Mouse (Mus musculus) MEL (cell line): Measurements from ENCODE around the gene Rogdi. TPM values are rescaled to one million over a fixed set of nuclear protein-coding genes. Genes with fewer than 3 reads are reported as not detected.

Experiments used
- DNase-seq: peaks from one replicate; pipeline ENCODE4 v3.0.0; 2011; ENCODE audit warnings: low read depth, low spot score
- H3K27ac ChIP-seq: 2 replicates; pipeline ENCODE4 v1.5.1; 2012; ENCODE audit warnings: low read depth, mild to moderate bottlenecking, control low read depth, low read length, moderate library complexity; ENCODE audit not compliant: control insufficient read depth
- H3K27me3 ChIP-seq, 2 experiments: fragments of 150-350 bp in 1 of 2; sonication (generic) in 1 of 2; 2 replicates each; pipeline ENCODE4 v1.6.1; 2012; ENCODE audit warnings: low read length in 2 of 2, mild to moderate bottlenecking in 2 of 2, improper control_type of control experiment in 1 of 2, moderate library complexity in 1 of 2; ENCODE audit not compliant: insufficient read depth in 2 of 2, control insufficient read depth in 1 of 2
- H3K36me3 ChIP-seq, 2 experiments: 2 replicates each; pipeline ENCODE4 v1.6.1; 2012 to 2014; ENCODE audit warnings: low read length in 2 of 2, improper control_type of control experiment in 1 of 2, inconsistent platforms in 1 of 2, mild to moderate bottlenecking in 1 of 2; ENCODE audit not compliant: insufficient read depth in 2 of 2, control insufficient read depth in 1 of 2
- H3K4me1 ChIP-seq, 2 experiments: fragments of 150-350 bp in 1 of 2; sonication (generic) in 1 of 2; 2 replicates each; pipeline ENCODE4 v1.6.1; 2012; ENCODE audit warnings: low read length in 2 of 2, improper control_type of control experiment in 1 of 2, mild to moderate bottlenecking in 1 of 2; ENCODE audit not compliant: insufficient read depth in 2 of 2, control insufficient read depth in 1 of 2
- H3K4me3 ChIP-seq, 2 experiments: fragments of 150-350 bp in 1 of 2; sonication (generic) in 1 of 2; 2 replicates each; pipeline ENCODE4 v1.5.1; 2012; ENCODE audit warnings: low read depth in 2 of 2, low read length in 2 of 2, mild to moderate bottlenecking in 2 of 2, moderate library complexity in 2 of 2, control low read depth in 1 of 2, improper control_type of control experiment in 1 of 2; ENCODE audit not compliant: control insufficient read depth in 1 of 2, insufficient read depth in 1 of 2
- H3K79me2 ChIP-seq: 2 replicates; pipeline ENCODE4 v1.6.1; 2012; ENCODE audit warnings: mild to moderate bottlenecking, low read length, moderate library complexity; ENCODE audit not compliant: control insufficient read depth, poor library complexity, insufficient read depth
- H3K9ac ChIP-seq: 2 replicates; pipeline ENCODE4 v1.6.1; 2012; ENCODE audit warnings: low read depth, mild to moderate bottlenecking, control low read depth, low read length, moderate library complexity; ENCODE audit not compliant: control insufficient read depth, poor library complexity, severe bottlenecking
- H3K9me3 ChIP-seq: fragments of 150-350 bp; sonication (generic); replicated peaks from 2 replicates; pipeline ENCODE4 v1.6.1; 2012; ENCODE audit warnings: mild to moderate bottlenecking, low read length, improper control_type of control experiment, moderate library complexity; ENCODE audit not compliant: insufficient read depth
- ELF1 ChIP-seq: IDR thresholded peaks from 2 replicates; pipeline ENCODE4 v1.6.1; 2014; ENCODE audit warnings: low read depth, mild to moderate bottlenecking, inconsistent platforms, low read length, improper control_type of control experiment, moderate library complexity
- EP300 ChIP-seq, 2 experiments: IDR thresholded peaks; 2 replicates each; pipeline ENCODE4 v1.6.1; 2011; ENCODE audit warnings: improper control_type of control experiment in 2 of 2, low read length in 2 of 2, low read depth in 1 of 2, mild to moderate bottlenecking in 1 of 2
- ETS1 ChIP-seq: IDR thresholded peaks from 2 replicates; pipeline ENCODE4 v1.6.1; 2012; ENCODE audit warnings: low read depth, mild to moderate bottlenecking, inconsistent platforms, low read length, improper control_type of control experiment, moderate library complexity
- GATA1 ChIP-seq: IDR thresholded peaks from 2 replicates; pipeline ENCODE4 v1.6.1; 2011; ENCODE audit warnings: low read depth, low read length, improper control_type of control experiment
- MAFK ChIP-seq: IDR thresholded peaks from 2 replicates; pipeline ENCODE4 v1.6.1; 2011; ENCODE audit warnings: low read depth, mild to moderate bottlenecking, low read length, improper control_type of control experiment, borderline replicate concordance
- MEF2A ChIP-seq: IDR thresholded peaks from 2 replicates; pipeline ENCODE4 v1.6.1; 2014; ENCODE audit warnings: low read depth, mild to moderate bottlenecking, inconsistent platforms, low read length, improper control_type of control experiment; ENCODE audit not compliant: poor library complexity, insufficient replicate concordance, severe bottlenecking; ENCODE audit errors: extremely low read depth
- MXI1 ChIP-seq: IDR thresholded peaks from 2 replicates; pipeline ENCODE4 v1.6.1; 2011; ENCODE audit warnings: mild to moderate bottlenecking, low read depth, low read length, improper control_type of control experiment
- MYB ChIP-seq: IDR thresholded peaks from 2 replicates; pipeline ENCODE4 v1.6.1; 2011; ENCODE audit warnings: mild to moderate bottlenecking, low read depth, low read length, improper control_type of control experiment
- RCOR1 ChIP-seq: IDR thresholded peaks from 2 replicates; pipeline ENCODE4 v1.6.1; 2012; ENCODE audit warnings: low read depth, mild to moderate bottlenecking, inconsistent platforms, low read length, improper control_type of control experiment
- SIN3A ChIP-seq: IDR thresholded peaks from 2 replicates; pipeline ENCODE4 v1.6.1; 2012; ENCODE audit warnings: low read length, improper control_type of control experiment, inconsistent platforms
- TAL1 ChIP-seq: IDR thresholded peaks from 2 replicates; pipeline ENCODE4 v1.6.1; 2012; ENCODE audit warnings: mild to moderate bottlenecking, inconsistent platforms, low read length, moderate library complexity, mixed read lengths
- TCF12 ChIP-seq: IDR thresholded peaks from 2 replicates; pipeline ENCODE4 v1.6.1; 2014; ENCODE audit warnings: low read depth, mild to moderate bottlenecking, inconsistent platforms, low read length, improper control_type of control experiment, moderate library complexity
- USF1 ChIP-seq: IDR thresholded peaks from 2 replicates; pipeline ENCODE4 v1.6.1; 2014; ENCODE audit warnings: low read depth, mild to moderate bottlenecking, inconsistent platforms, low read length, improper control_type of control experiment, moderate library complexity
- polyA plus RNA-seq, 2 experiments: library from polyadenylated mRNA; stranded (reverse) in 1 of 2; unstranded in 1 of 2; fragments of >175 nt in 1 of 2; fragments of >200 nt in 1 of 2; gene quantifications; 2 replicates each; pipeline versions ENCODE4 v1.2.1 to v1.2.4; 2012; ENCODE audit warnings: low replicate concordance in 2 of 2, low read depth in 1 of 2; ENCODE audit not compliant: insufficient read length in 2 of 2, insufficient read depth in 1 of 2, missing spikeins in 1 of 2
- total RNA-seq: library from RNA; depleted of rRNA; stranded (reverse); fragments of 300-350 nt; gene quantifications from 2 replicates; pipeline ENCODE4 v1.2.3, GENCODE M21; 2012

The Rogdi gene
- total and polyA plus RNA-seq, 3 experiments: 1.9 to 17.8 TPM; not detected in 1

DNA sequence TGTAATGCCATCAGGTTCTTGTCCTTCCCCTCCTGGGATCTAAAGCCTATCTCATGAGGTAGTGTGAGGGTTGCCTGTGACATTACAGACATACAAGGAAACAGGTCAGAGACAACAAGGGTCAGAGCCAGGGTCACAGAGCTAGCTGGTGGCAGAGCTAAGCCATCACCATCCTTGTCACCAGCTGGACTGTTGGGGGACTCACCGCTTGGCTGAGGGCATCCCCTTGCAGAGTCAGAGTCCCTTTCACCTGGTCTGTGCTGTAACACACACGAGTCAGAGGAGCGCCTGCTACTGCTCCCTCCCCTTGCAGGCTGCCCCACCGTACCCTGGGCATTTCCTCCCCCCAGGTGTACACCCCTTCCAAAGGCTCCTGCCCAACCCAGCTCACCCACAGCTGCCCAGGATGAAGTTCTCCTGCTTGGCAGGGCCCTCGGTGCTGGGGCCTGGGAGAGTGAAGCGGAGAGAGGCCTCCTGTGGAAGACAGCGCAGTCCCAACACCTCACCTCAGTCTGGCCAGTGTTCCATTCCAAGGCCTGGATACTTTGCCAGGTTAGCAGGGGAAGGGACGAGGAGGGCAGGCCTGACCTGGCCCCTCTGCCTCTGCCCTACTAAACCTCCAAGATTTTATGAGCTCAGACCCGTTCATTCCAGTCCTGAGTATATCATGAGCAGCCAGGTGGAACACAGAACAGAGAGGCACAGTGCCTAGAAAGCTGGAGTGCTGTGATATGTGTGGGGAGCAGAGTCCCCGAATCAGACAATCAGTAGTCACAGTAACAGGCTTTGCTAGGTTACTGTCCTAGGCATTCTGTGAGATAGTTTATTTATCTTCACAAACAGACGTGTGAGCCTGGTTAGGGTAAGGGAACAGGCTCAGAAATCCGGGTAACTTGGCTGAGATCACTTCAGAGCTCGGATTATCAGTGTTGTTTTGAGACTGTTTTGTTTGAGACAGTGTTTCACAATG lies 1.0 kb downstream of the Rogdi start:
- H3K4me3 ChIP-seq: peak overlapping the region; percentile 39 to 65
- DNase-seq: peak; percentile 87

DNA sequence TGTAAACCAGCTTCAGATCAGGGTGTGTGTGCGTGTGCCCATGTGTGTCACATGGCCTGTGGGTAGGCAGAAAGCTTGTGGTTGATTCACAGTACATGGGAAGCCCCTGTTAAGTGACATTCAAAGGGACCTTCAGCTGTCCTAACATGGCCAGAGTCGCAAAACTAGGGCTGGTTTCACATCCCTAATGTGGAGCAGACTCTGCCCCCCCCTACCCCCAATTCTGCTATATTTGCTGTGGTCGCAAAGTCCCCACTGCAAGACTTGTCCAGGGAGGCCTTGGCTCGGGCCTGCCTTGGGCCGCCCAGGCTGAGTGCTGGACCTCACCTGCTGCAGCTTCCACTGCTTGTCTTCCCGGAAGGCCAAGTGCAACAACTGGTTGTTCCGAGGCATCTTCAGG lies 2.1 kb downstream of the Rogdi start:
- no peaks in the 10 kb centered on the region for H3K9me3 ChIP-seq
- no peak for DNase-seq
- no peak overlapping the region for H3K4me3 ChIP-seq
- peaks cover 0 to 15% of the 10 kb centered on the region in 2 experiments; a peak in 2 of 4 replicates for H3K4me1 ChIP-seq
- no peaks in the 10 kb centered on the region for H3K27me3 ChIP-seq
- TF ChIP-seq ELF1: no peak
- H3K79me2 ChIP-seq: no peaks in the 10 kb centered on the region
- H3K27ac ChIP-seq: no peak overlapping the region
- H3K9ac ChIP-seq: no peak overlapping the region
- H3K36me3 ChIP-seq: peaks cover 0 to 6% of the 10 kb centered on the region in 2 experiments; a peak in 2 of 4 replicates

More for the DNA sequence above, 1.0 kb downstream of the Rogdi start:
- peaks cover 0 to 6% of the 10 kb centered on the region in 2 experiments; a peak in 2 of 4 replicates for H3K36me3 ChIP-seq
- H3K27ac ChIP-seq: peak overlapping the region; percentile 20
- no peaks in the 10 kb centered on the region for H3K27me3 ChIP-seq
- peak overlapping the region; percentile 38; the same call in 1 of the 2 replicates for H3K9ac ChIP-seq
- H3K9me3 ChIP-seq: no peaks in the 10 kb centered on the region
- peaks cover 0 to 15% of the 10 kb centered on the region in 2 experiments; a peak in 2 of 4 replicates for H3K4me1 ChIP-seq
- TF ChIP-seq EP300 (IDR thresholded peaks at IDR 0.05; ENCODE audit: low read depth in 1 of 2, low read length in 2 of 2): peak; percentile 85 to 92
- TF ChIP-seq USF1: no peak
- peak; percentile 98 for TF ChIP-seq TAL1
- TF ChIP-seq ETS1: peak; percentile 69
- peak; percentile 91 for TF ChIP-seq GATA1
- peak; percentile 96 for TF ChIP-seq TCF12
- TF ChIP-seq RCOR1: peak; percentile 99
- TF ChIP-seq MAFK: no peak
- peak; percentile 39; the same call in 1 of the 2 replicates for TF ChIP-seq MXI1
- peak; percentile 48; the same call in 1 of the 2 replicates for TF ChIP-seq SIN3A
- TF ChIP-seq MEF2A: no peak
- TF ChIP-seq MYB: no peak
- H3K79me2 ChIP-seq: no peaks in the 10 kb centered on the region
